Mouse (Mus musculus) lung, postnatal 10 days (tissue): ENCODE measurements around the gene Fam25c.
"Not testable (repeated sequence)": the region's sequence is repeated elsewhere in the genome, so short reads cannot be mapped to it uniquely, and the experiment has no call there.

ENCODE experiments used
- DNase-seq: peaks from one replicate; pipeline ENCODE4 v3.0.0; 2021

The Fam25c gene

DNA sequence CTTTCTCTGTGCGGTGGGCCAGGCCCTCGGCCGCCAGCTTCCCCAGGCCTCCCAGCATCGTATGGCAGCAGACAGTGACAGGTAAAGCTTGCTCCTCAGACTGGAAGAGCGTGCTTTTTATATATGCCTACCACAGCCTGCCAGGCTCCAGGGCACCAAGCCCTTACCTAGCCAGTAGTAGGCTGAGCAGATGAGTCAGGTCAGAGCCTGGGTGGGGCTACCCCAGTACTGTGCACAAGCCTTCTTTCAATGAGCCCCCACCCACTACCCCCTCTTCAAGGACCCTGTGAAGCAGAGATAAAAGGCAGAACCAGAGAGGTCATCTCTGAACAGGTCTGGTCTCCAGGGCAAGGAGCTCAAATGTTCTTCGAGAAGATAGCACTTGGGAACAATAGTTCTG lies at the start of gene Fam25c:
Fam25c (minus strand) TSS at position 133 of the 400 bp plus-strand sequence.
- no peak for DNase-seq

DNA sequence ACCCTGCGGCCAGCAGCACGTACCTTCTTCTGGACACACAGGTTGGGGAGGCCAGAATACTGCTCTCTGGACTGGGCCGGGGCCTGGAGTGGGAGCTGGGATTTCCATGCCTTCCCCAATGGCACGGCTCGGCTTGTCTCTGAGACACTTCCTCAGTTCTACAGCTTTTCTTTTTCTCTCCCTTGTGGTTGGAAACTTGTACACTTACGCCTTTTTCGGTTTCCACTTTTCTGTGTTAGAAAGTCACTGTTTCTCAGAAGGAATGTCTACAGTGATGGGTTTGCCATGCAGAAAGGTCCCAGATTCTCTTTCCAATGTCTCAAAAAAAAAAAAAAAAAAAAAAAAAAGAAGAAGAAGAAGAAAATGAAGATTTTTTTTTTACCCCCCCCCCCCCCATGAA lies 48.2 kb upstream of the Fam25c start:
- DNase-seq = no peak

DNA sequence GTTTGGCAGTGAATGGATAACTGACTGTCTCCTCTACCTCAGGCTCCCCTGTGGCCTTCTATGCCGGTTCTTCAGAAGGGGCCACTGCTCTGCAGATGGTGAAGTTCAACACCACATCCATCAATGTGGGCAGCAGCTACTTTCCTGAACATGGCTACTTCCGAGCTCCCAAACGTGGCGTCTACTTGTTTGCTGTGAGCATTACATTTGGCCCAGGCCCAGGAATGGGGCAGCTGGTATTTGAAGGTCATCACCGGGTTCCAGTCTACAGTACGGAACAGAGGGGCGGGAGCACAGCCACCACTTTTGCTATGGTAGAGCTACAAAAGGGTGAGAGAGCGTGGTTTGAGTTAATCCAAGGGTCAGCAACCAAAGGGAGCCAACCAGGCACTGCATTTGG lies 47.6 kb upstream of the Fam25c start:
- DNase-seq = peak; percentile 10

DNA sequence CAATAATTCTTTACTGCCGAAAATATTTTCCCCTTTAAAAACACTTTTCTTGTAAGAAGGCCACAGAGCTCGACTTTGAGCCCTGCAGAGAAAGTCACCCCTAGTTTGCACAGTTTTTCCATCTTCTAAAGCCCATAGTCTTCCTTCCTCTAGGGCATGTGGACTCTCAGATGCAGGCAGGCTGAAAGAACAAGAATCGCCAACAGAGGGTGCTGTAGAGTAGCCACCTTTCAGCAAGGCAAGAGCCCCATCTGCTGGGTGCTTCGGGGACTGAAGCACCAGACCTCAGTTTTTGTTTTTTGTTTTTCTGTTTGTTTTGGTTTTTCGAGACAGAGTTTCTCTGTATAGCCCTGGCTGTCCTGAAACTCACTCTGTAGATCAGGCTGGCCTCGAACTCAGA lies 45.9 kb upstream of the Fam25c start:
- DNase-seq = peak; percentile 84

DNA sequence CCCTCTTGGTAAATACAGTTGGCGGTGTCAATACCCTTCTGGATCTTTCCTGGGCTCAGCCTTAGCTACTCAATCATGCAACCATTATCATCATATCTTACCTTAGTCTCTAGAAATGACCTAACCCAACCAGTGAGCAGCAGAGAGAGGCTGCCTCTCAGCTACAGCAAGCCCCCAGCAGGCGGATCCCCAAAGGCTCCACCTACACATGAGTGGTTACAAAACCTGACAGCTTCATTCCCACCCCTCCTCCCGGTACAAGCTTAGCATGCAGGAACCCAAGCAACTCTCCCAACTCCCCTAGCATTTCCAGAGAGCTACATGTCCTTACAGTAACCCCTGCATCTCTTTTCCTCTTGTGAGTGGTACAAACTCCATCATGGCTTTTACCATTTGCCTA lies 44.8 kb upstream of the Fam25c start:
- no peak for DNase-seq

DNA sequence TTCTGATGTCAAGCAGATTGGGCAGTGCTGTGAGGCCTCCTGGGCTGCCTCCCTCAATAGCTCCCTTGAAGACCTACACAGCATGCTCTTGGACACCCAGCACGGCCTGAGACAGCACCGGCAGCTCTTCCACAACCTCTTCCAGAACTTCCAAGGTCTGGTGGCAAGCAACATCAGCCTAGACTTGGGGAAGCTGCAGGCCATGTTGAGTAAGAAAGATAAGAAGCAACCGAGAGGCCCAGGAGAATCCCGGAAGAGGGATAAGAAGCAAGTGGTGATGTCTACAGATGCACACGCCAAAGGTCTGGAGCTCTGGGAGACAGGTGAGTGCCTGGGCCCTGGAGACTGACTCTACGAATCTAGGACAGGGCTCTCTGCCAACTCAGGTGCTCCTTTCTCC lies 44.1 kb upstream of the Fam25c start:
- DNase-seq = no peak

DNA sequence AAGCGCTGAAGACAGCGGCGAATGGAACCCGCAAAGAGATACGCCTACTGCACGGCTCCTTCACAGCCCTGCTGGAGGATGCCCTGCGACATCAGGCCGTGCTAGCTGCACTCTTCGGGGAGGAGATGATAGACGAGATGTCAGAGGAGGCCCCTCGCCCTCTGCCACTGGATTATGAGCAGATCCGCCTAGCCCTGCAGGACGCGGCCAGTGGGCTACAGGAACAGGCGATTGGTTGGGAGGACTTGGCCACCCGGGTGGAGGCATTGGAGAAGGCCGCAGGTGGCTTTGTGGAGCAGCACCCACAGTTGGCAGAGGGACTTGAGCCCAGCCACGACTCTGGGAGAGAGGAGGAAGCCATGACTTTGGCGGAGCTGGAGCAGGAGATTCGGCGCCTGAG lies 43.7 kb upstream of the Fam25c start:
- DNase-seq = no peak

DNA sequence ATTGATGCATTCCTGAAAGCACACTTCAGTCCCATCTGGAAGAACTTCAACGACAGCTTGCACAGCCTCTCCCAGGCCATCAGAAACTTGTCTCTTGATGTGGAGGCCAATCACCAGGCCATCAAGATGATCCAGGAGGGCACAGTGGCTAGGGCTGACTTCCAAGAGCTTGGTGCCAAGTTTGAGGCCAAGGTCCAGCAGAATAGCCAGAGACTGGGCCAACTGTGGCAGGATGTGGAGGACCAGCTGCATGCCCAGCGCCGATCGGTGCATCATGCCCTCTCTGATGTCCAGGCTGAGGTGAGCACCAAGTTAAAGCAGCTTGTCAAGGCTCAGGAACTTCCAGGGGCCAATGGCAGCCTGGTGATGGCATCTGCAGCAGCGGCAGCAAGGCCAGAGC lies 42.6 kb upstream of the Fam25c start:
- DNase-seq = no peak

DNA sequence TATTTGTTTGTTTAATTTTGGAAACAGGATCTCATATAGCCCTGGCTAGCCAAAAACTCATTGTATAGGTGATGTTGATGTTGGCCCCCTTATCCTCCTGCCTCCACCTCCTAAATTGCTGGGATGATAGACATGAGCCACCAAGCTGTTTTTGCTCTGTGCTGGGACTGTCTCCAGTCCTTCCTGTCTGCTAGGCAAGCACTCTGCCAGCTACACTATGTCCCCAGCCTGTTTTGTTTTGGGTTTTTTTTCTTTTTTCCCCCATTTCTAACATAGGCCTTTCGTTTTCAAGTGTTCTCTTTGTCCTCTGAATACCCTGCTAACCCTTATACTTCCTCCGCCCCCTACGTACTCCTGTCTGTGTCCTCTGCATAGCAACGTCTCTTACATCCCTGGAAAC lies 38.1 kb upstream of the Fam25c start:
- no peak for DNase-seq

DNA sequence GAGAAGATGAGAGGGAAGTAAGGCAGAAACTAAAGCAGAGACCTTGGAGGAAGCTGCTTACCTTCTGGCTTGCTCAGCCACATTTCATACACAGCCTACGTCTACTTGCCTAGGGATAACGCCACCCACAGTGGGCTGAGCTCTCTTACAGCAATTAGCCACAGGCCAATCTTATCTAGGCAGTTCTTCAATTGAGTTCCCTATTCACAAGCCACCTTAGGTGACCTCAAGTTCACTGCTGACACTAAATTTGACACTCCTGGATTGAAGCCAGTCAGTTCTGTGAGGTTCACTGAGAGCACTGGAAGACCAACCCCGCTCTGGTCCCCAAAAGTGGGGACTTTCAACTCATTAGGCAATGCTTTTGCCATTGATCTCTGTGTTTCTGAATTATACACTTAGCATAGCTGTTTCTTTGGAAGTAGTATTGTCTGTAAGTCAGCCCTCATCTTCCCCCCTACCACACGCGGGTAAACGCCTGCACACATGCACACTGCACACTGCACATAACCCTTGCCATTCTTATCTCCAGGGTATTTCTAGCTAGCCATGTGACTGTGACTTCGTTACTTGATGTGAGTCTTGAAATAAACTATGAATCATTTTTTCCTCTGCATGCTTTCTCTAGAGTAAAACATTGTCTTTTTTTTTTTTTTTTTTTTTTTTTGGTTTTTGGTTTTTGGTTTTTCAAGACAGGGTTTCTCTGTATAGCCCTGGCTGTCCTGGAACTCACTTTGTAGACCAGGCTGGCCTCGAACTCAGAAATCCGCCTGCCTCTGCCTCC lies 27.9 kb upstream of the Fam25c start:
- DNase-seq = no peak

DNA sequence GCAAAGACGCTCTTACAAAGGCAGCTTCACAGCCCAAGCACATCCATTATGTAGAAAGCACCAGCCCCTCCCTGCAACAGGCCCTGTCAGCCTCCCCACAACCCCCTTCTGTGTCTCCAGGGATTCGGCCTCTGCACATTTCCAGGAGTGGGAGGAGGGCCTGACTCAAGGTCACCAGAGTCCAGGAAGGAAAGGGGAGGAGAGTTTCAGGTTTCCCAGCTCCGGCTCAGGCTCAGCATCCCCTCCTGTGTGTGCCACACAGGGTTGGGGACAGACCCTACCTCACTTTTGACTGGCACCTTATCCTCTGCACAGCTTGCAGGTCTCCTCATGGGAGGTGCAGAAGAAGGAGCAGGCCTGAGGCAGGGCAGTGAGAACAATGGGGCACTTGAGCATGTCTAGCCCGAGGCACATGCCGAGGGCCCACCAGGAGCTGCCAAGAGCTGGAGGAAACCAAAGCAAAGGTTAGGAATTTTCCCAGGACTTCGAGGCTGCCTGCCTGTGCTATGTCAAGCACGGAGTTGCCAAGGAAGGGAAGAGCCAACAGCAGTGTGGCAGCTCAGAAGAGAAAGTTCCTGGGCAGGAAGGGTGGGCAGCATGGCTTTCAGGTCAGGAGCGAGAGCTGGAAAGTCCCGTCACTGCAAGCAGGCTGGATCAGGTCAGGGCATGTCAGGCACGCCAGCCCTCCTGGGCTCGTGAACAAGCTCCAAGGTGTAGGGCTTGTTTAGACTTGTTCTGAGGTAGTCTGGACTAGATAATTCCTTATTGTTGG lies 23.5 kb upstream of the Fam25c start:
- peak; percentile 26 for DNase-seq

DNA sequence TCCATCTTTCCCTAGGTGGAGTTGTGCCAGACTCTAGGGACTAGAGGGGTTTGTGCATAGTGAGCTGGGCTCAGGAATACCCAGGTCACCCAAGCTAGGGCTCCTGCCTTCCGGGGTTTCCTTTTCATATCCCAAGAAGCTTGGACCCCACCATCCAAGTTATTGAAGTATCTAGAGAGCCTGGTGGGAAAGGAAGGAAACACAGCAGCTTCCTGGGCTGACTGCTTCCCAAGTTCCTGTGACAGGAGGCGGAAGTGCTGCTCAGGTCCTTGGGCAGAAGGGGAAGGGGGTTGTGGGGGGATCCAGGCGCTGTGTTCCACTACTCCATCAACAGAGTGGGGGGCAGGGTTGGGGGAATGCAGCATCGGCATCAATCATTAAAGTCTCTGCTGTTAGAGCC lies 21.9 kb upstream of the Fam25c start:
- DNase-seq = no peak

DNA sequence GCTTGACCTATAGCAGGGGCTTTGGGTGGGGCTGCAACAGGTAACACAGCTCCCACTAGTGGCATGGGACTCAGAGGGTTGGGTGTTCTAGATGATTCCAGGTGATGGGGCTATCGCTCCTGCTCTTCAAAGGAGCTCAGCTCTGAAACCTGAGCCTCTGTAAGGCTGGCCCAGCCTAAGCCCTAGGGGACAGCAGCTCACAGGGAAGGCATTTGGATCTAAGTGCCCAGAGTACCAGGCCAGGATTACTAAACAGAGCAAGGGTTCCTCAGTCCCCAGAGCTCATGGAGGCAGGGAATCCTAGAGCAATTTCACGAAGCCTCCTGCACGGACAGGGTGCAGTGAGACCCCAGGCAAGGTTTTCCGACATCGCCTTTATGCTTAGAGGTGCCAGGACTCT lies 20.7 kb upstream of the Fam25c start:
- DNase-seq = no peak

DNA sequence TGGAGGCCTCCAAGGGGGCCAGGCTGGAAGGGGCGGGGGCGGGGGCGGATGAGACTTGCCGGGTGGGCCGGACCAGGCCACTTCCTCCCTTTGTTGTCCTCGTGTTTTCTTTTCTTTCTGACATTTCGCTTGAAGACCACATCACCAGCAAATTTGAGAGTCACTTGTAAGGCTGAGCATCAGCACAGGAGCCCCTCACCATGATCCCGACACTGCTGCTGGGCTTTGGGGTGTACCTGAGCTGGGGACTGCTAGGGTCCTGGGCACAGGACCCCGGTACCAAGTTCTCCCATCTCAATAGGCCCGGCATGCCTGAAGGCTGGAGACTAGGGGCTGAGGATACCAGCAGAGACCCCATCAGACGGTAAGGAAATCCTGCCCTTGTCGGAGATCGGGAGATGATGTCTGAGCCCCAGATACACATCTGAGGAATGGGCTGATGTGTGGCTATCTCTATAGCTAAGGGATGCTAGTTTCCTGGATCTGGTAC lies 20.2 kb upstream of the Fam25c start, which contains the start of gene Mmrn2:
Mmrn2 (plus strand) TSS at position 51 of the 490 bp plus-strand sequence.
- DNase-seq = no peak

DNA sequence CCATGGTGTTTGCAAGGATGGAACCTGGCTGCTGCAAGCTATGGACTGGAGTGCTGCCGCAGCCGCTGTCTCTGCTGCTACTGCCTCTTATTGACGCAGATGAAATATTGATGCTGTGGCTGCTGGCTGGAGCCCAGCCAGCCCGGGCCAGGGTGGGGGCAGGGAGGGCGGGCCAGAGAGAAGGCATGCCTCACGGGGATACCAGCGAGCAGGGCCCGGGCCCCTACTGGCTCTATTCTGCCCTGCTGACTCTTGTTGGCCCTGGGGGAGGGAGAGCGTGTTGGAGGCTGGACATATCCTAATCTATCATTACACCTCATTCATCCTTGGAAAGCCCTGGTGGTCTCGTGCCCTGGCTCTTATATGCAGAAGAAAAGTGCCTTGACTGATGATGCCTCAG lies 19.3 kb upstream of the Fam25c start, which contains the start of gene Sncg:
Sncg (minus strand) TSS at position 213 of the 400 bp plus-strand sequence.
- DNase-seq = peak; percentile 20

DNA sequence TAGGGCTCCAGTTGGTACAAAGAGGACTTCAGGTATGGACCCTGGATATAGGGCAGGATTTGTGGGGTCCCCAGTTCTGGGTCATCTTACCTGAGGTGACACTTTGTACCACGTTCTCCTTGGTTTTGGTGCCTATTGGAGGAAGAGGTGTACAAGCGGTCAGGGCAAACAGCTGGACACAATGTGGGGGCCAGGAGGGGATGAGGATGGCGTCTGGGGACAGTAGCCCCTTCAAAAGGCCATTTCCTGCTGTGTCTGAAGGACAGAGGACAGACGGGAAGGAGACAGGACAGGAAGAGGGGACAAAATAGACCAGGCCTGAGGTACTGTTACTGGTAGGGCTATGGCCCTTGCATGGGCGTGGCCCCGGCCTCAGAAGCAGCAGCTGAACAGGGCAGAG lies 18.3 kb upstream of the Fam25c start:
- no peak for DNase-seq

DNA sequence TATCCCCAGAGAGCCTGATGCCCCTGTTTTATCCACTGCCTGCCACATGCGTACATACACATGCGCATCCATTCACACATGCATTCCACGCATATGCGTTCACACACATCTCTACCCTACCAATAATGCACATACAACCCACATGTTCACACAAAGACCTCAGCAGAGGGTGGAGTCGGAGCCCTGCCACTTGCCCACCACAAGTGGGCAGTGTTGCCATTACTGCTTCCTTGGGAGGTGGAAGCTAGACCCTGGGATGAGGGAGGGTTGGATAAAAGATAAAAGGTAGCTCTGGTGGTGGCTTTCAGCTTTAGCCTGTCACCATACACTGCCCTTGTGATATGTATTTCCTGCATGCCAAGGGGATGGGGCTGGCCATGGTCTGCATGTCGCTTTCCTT lies 17.4 kb upstream of the Fam25c start:
- DNase-seq = peak; percentile 78

DNA sequence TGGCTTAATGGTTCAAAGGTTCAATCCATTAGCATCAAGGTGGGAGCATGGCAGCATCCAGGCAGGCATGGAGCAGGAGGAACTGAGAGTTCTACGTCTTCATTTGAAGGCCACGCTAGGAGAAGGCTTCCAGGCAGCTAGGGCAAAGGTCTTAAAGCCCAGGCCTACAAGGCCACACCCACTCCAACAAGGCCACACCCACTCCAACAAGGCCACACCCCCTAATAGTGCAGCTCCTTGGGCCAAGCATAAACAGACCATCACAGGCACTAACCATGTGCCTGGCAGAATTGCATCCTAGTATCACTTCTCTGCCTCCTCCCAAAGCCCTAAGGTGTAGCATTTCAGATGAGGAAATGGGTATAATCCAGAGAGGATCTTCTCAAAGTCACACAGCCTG lies 16.5 kb upstream of the Fam25c start:
- no peak for DNase-seq

DNA sequence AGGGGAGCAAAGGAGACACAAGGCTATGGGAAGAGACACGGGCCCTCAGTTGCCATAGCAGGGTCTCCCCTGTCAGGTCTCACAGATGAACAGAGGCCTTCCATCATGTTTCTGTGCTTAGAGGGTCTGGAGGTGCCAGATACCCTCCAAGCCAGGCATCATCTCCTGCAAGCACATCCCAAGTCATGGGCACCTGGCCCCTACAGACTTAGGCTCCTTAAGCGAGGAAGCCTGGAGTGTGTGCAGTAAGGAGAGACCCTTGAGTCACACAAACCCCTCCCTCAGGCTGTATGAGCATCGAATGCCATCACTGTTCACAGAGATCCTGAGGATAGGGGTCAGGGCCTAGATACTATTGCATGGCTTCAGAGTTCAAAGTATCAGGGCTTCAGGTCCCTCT lies 15.7 kb upstream of the Fam25c start:
- DNase-seq = no peak

DNA sequence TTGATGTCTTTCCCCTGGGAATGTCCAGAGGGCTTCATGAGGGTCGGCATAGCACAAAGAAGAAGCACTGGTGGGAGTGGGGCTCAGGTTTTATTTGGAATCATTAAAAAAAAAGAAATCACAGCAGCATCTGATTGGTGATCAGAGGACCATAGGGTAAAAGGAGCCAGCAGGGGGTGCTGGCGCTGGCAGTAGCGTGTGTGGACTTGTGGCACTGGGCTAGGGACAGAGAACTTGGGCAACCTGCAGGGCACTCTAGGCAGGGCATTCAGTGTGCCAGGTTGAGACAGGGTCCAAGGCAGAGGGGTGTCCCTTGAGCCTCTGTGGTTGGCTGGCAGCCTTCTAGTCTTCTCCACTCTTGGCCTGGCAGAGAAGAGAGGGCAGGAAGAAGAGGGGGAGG lies 15.0 kb upstream of the Fam25c start:
- DNase-seq = no peak

DNA sequence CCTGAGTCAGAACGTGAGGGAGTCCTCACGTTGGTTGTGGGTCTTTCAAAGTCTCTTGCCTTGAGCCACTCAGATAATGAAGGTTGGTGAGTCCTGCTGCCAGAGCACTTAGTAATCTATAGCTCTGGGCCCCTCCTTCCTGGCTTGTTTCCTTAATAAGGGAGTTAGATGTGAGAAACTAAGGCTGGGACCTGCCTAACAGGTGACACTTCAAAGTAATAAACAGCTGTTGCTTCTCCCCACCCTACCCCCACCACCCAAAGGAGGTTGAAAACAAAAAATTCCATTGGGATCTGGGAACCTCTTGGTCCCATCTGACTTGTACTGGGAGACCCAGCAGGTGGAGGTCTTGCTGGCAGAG lies 9.9 kb upstream of the Fam25c start:
- no peak for DNase-seq

DNA sequence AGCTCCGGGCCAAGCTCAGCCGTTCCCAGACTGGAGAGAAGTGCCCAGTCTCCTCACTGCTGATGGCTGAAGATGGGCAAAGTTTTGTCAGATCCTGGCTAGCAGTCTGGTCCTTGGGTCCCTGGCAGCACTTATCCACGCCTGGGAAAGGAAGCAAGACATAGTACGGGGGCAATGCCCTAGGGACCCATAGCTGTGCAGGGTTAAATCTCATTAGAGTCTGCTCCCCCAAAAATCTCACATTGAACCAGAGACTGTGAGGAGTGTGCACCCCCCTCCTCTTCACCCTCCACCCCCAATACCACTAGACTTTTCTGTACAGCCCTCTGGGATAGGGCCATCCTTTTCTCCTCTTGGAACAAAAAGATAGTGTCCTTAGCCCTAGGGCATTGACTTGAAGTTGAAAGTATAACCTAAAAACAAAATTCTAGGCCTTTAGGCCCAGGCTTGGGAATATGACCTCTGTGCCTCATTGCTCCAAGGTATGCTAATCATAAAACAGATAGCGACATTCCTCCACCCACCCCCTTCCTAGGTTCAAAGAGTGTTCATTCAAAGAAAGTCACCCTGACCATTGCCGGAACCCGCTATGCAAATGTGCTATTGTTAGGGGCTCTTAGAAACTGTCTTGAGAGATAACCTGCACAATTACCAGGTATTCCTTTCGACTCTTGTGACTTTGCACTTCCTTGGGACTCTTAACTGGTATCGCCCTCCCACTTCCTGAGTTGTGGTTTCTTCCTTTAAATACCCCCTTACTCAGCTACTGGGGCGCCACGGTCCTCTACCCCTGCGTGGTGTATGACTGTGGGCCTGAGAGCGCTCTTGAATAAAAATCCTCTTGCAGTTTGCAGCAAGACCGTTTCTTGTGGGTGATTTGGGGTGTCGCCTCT lies 9.3 kb upstream of the Fam25c start:
- DNase-seq = not testable (repeated sequence)
